12 mouse cellular contexts compared by ENCODE assay signal in the genomic region with DNA sequence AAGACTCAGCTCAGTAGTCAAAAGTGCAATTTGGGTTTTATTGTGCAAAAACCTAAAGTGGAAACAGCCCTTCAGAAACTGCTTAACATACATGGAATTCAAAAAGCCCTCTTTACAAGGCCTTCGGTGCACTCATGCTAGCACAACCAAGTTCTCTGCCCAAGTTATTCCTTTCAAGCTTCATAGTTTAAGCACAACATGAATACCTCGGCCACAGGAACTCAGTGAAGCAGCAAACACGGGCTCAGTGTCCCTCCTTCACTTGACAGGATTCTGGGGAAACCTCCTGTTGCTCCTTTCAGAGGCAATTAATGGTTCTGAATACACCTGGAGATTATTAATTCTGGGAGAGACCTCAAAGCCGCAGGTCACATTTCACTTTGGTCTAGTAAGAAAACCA.
DNase-seq lines count a peak whose midpoint lies in the region; ATAC-seq and TF ChIP-seq lines count a peak whose summit lies in the region.
"Had no signal": no experiment of that assay in that cellular context is flagged by ENCODE, and none has a peak within 500 bp of the region (broad histone marks: within the 10 kb centered on the region; RNA-seq: fewer than 3 reads in every experiment).

No protein-coding gene starts in this region.

- H3K4me2 ChIP-seq in hindbrain, embryonic 11.5 days (replicated peaks; ENCODE audit: low read depth, low read length): no peak overlapping the region
- H3K4me2 ChIP-seq in hindbrain, embryonic 13.5 days: no peak overlapping the region
- no peak overlapping the region for H3K4me2 ChIP-seq in forebrain, postnatal 0 days (ENCODE audit: low read depth)
- no peak overlapping the region for H3K4me2 ChIP-seq in midbrain, embryonic 13.5 days (replicated peaks)

- H3K4me1 ChIP-seq in hindbrain, embryonic 11.5 days (replicated peaks; ENCODE audit: control insufficient read depth, insufficient read depth, low read length): 0 out of 2 replicates have a peak, but pooled peaks cover 2% of the 10 kb centered on the region
- H3K4me1 ChIP-seq in hindbrain, embryonic 13.5 days (replicated peaks): peaks cover 4% of the 10 kb centered on the region; the same call in 1 of the 2 replicates
- H3K4me1 ChIP-seq in forebrain, postnatal 0 days (ENCODE audit: insufficient read depth): no peaks in the 10 kb centered on the region
- H3K4me1 ChIP-seq in midbrain, embryonic 13.5 days (replicated peaks): peaks cover 11% of the 10 kb centered on the region; the same call in 1 of the 2 replicates

- 6% methylated on average over 4 of the region's 4 CpGs for WGBS in hindbrain, embryonic 11.5 days
- 10% methylated on average over 4 of the region's 4 CpGs for WGBS in hindbrain, embryonic 13.5 days
- 10% methylated on average over 4 of the region's 4 CpGs for WGBS in forebrain, postnatal 0 days
- 3% methylated on average over 4 of the region's 4 CpGs for WGBS in midbrain, embryonic 13.5 days

- H3K9ac ChIP-seq in hindbrain, embryonic 11.5 days (ENCODE audit: low read depth, low read length): no peak overlapping the region
- H3K9ac ChIP-seq in hindbrain, embryonic 13.5 days: no peak overlapping the region
- H3K9ac ChIP-seq in forebrain, postnatal 0 days: no peak overlapping the region
- no peak overlapping the region for H3K9ac ChIP-seq in midbrain, embryonic 13.5 days (replicated peaks)

- H3K27ac ChIP-seq in hindbrain, embryonic 11.5 days (ENCODE audit: low read depth, low read length): no peak overlapping the region
- no peak overlapping the region for H3K27ac ChIP-seq in hindbrain, embryonic 13.5 days
- H3K27ac ChIP-seq in forebrain, postnatal 0 days (ENCODE audit: low read depth, low read length): no peak overlapping the region
- no peak overlapping the region for H3K27ac ChIP-seq in midbrain, embryonic 13.5 days

- no peaks in the 10 kb centered on the region for H3K9me3 ChIP-seq in hindbrain, embryonic 11.5 days (ENCODE audit: control insufficient read depth, low read length)
- no peaks in the 10 kb centered on the region for H3K9me3 ChIP-seq in hindbrain, embryonic 13.5 days
- H3K9me3 ChIP-seq in forebrain, postnatal 0 days (ENCODE audit: low read length): no peaks in the 10 kb centered on the region
- H3K9me3 ChIP-seq in midbrain, embryonic 13.5 days: no peaks in the 10 kb centered on the region

- ATAC-seq in hindbrain, embryonic 11.5 days (ENCODE audit: low FRiP score): 0 out of 2 replicates have a peak, but pooled peaks have one; percentile 43
- no peak for ATAC-seq in hindbrain, embryonic 13.5 days (ENCODE audit: low FRiP score)
- no peak for ATAC-seq in forebrain, postnatal 0 days
- ATAC-seq in midbrain, embryonic 13.5 days: 0 out of 2 replicates have a peak, but pooled peaks have one; percentile 40
- ATAC-seq: intestine, postnatal 0 days had no signal

- H3K4me3 ChIP-seq in hindbrain, embryonic 11.5 days (ENCODE audit: low read depth, low read length): no peak overlapping the region
- no peak overlapping the region for H3K4me3 ChIP-seq in hindbrain, embryonic 13.5 days
- H3K4me3 ChIP-seq in forebrain, postnatal 0 days (ENCODE audit: low read depth, low read length): no peak overlapping the region
- H3K4me3 ChIP-seq in midbrain, embryonic 13.5 days (replicated peaks): no peak overlapping the region

- TF ChIP-seq CTCF in forebrain, postnatal 0 days (IDR thresholded peaks at IDR 0.05; ENCODE audit: low read depth): no peak

- no peaks in the 10 kb centered on the region for H3K27me3 ChIP-seq in hindbrain, embryonic 11.5 days (ENCODE audit: control insufficient read depth, insufficient read depth, low read length)
- no peaks in the 10 kb centered on the region for H3K27me3 ChIP-seq in hindbrain, embryonic 13.5 days
- H3K27me3 ChIP-seq in forebrain, postnatal 0 days (ENCODE audit: insufficient read depth, low read length): no peaks in the 10 kb centered on the region
- H3K27me3 ChIP-seq in midbrain, embryonic 13.5 days: no peaks in the 10 kb centered on the region

- no peaks in the 10 kb centered on the region for H3K36me3 ChIP-seq in hindbrain, embryonic 11.5 days (ENCODE audit: control insufficient read depth, insufficient read depth, low read length)
- H3K36me3 ChIP-seq in hindbrain, embryonic 13.5 days: no peaks in the 10 kb centered on the region
- no peaks in the 10 kb centered on the region for H3K36me3 ChIP-seq in forebrain, postnatal 0 days (ENCODE audit: insufficient read depth)
- no peaks in the 10 kb centered on the region for H3K36me3 ChIP-seq in midbrain, embryonic 13.5 days

- no peak for DNase-seq in hindbrain, embryonic 11.5 days (ENCODE audit: low spot score)
- DNase-seq in embryo, embryonic 9.5 days (ENCODE audit: extremely low spot score): peak; percentile 9
- peak; percentile 4 for DNase-seq in forebrain, postnatal 0 days
- no peak for DNase-seq in layer of hippocampus, adult 8-10 months (ENCODE audit: low spot score in 2 of 2)
- DNase-seq in spleen, postnatal 4 days (ENCODE audit: low spot score in 2 of 2): no peak
- no peak for DNase-seq in right cerebral cortex, postnatal 4 days
- DNase-seq: adrenal gland, postnatal 36 days; gastrocnemius, postnatal 25 days; lung, adult 2 months had no signal

Comparison
In these comparisons a context has a peak if more than half of its experiments do, and no peak if none do; other contexts are left out.
1. ATAC-seq: peak in hindbrain, embryonic 11.5 days (single experiment) and midbrain, embryonic 13.5 days (single experiment); none in hindbrain, embryonic 13.5 days (single experiment) and forebrain, postnatal 0 days (single experiment).
2. DNase-seq: peak in embryo, embryonic 9.5 days (single experiment) and forebrain, postnatal 0 days (single experiment); none in hindbrain, embryonic 11.5 days (single experiment), layer of hippocampus, adult 8-10 months (0 of 2), spleen, postnatal 4 days (0 of 2) and right cerebral cortex, postnatal 4 days (single experiment).